Mouse (Mus musculus): Measurements from ENCODE around the gene Kcnh5.

- no peak for TF ChIP-seq EP300 (IDR thresholded peaks at IDR 0.05; ENCODE audit: insufficient read depth, low read depth, low read length)
- TF ChIP-seq CTCF (IDR thresholded peaks at IDR 0.05; ENCODE audit: low read depth, low read length) = no peak
Observed at GRCm38 (mm10) chr12:75175931-75176565, 1.1 kb downstream of the Kcnh5 start.

Data from ES-Bruce4 (cell line).